In the genomic region with DNA sequence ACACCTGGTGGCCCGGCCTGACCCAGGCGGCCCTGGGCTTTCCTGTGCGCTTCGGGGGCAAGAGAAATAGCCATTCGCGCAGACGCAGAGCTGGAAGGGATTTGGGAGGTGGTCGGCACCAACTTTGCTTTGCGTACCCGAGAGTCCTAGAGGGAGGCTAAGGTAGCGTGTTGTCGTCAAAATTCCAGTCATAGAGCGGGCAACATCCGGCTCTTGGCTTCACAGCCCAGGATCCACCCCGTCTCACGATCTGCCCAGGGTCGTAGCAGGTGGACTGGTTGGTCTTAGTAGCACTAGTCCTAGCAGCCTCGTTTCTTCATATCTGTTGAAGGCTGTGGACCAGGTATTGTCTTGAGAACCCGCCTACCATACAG, we compare ENCODE assay signal across 8 mouse cellular contexts. TPM values are rescaled to one million over a fixed set of nuclear protein-coding genes. Genes with fewer than 3 reads are reported as not detected.
DNase-seq lines count a peak whose midpoint lies in the region; ATAC-seq and TF ChIP-seq lines count a peak whose summit lies in the region.

No protein-coding gene starts in this region.

- peak overlapping the region; percentile 86 for H3K4me3 ChIP-seq in spleen, adult 2 months (ENCODE audit: extremely low read depth, insufficient read depth, insufficient read length)
- peak overlapping the region; percentile 99 for H3K4me3 ChIP-seq in hindbrain, embryonic 11.5 days (ENCODE audit: low read depth, low read length)
- peak overlapping the region; percentile 96 for H3K4me3 ChIP-seq in lung, embryonic 16.5 days (ENCODE audit: low read length)
- peak overlapping the region; percentile 99 for H3K4me3 ChIP-seq in stomach, embryonic 15.5 days (replicated peaks)

- H3K4me1 ChIP-seq in spleen, adult 2 months (ENCODE audit: control insufficient read depth, insufficient read depth, insufficient read length), result 0 out of 2 replicates have a peak, but pooled peaks cover 2% of the 10 kb centered on the region
- H3K4me1 ChIP-seq in hindbrain, embryonic 11.5 days (replicated peaks; ENCODE audit: control insufficient read depth, insufficient read depth, low read length), result peaks cover 3% of the 10 kb centered on the region; the same call in 1 of the 2 replicates
- H3K4me1 ChIP-seq in lung, embryonic 16.5 days (replicated peaks; ENCODE audit: control insufficient read depth, insufficient read depth, low read length), result peaks cover 9% of the 10 kb centered on the region
- peaks cover 6% of the 10 kb centered on the region; the same call in 1 of the 2 replicates for H3K4me1 ChIP-seq in stomach, embryonic 15.5 days

- H3K9ac ChIP-seq in hindbrain, embryonic 11.5 days (ENCODE audit: low read depth, low read length), result peak overlapping the region; percentile 95
- peak overlapping the region; percentile 99 for H3K9ac ChIP-seq in lung, embryonic 16.5 days (ENCODE audit: low read length)
- peak overlapping the region; percentile 99 for H3K9ac ChIP-seq in stomach, embryonic 15.5 days

- H3K4me2 ChIP-seq in hindbrain, embryonic 11.5 days (replicated peaks; ENCODE audit: low read depth, low read length), result peak overlapping the region; percentile 64
- H3K4me2 ChIP-seq in lung, embryonic 16.5 days (ENCODE audit: low read depth, low read length), result peak overlapping the region; percentile 84
- peak overlapping the region; percentile 63 for H3K4me2 ChIP-seq in stomach, embryonic 15.5 days

- H3K27me3 ChIP-seq in spleen, adult 2 months (ENCODE audit: control insufficient read depth, insufficient read depth, low read length), result no peaks in the 10 kb centered on the region
- no peaks in the 10 kb centered on the region for H3K27me3 ChIP-seq in hindbrain, embryonic 11.5 days (ENCODE audit: control insufficient read depth, insufficient read depth, low read length)
- H3K27me3 ChIP-seq in lung, embryonic 16.5 days (ENCODE audit: control insufficient read depth, insufficient read depth, low read depth, low read length), result no peaks in the 10 kb centered on the region
- H3K27me3 ChIP-seq in stomach, embryonic 15.5 days (replicated peaks), result no peaks in the 10 kb centered on the region

- WGBS in spleen, adult 2 months, result under 1% methylated on average over 19 of the region's 19 CpGs
- WGBS in hindbrain, embryonic 11.5 days, result 1% methylated on average over 19 of the region's 19 CpGs
- under 1% methylated on average over 19 of the region's 19 CpGs for WGBS in lung, embryonic 16.5 days
- WGBS in stomach, embryonic 15.5 days, result under 1% methylated on average over 19 of the region's 19 CpGs

- no peaks in the 10 kb centered on the region for H3K36me3 ChIP-seq in spleen, adult 2 months (ENCODE audit: control insufficient read depth, insufficient read depth, low read length)
- no peaks in the 10 kb centered on the region for H3K36me3 ChIP-seq in hindbrain, embryonic 11.5 days (ENCODE audit: control insufficient read depth, insufficient read depth, low read length)
- H3K36me3 ChIP-seq in lung, embryonic 16.5 days (ENCODE audit: control insufficient read depth, insufficient read depth, low read length), result no peaks in the 10 kb centered on the region
- no peaks in the 10 kb centered on the region for H3K36me3 ChIP-seq in stomach, embryonic 15.5 days

- TF ChIP-seq CTCF in spleen, adult 2 months (IDR thresholded peaks at IDR 0.05; ENCODE audit: extremely low read depth, insufficient read depth, insufficient read length, insufficient replicate concordance), result no peak

- no peak for TF ChIP-seq POLR2A in spleen, adult 2 months (IDR thresholded peaks at IDR 0.05; ENCODE audit: low read depth, low read length)

- peak in 1 of 2 experiments; percentile 9 for DNase-seq in spleen, adult 2 months (ENCODE audit: low read depth in 1 of 2, low spot score in 2 of 2)
- no peak for DNase-seq in spleen, postnatal 14 days (ENCODE audit: low spot score in 2 of 2)
- no peak for DNase-seq in hindbrain, embryonic 11.5 days (ENCODE audit: low spot score)
- DNase-seq in urinary bladder, postnatal 14 days (ENCODE audit: low spot score), result no peak
- DNase-seq in cerebellum, postnatal 25 days, result no peak

- ATAC-seq in common myeloid progenitor, adult 5-6 weeks (replicated peaks; ENCODE audit: low read depth, poor library complexity, severe bottlenecking), result peak; percentile 13; the same call in 1 of the 2 replicates
- peak; percentile 67 for ATAC-seq in hindbrain, embryonic 11.5 days (ENCODE audit: low FRiP score)
- ATAC-seq in lung, embryonic 16.5 days (ENCODE audit: low read depth), result peak; percentile 55
- ATAC-seq in stomach, embryonic 15.5 days (ENCODE audit: insufficient read depth, low FRiP score, low read depth), result peak; percentile 45; the same call in 1 of the 2 replicates

- peak overlapping the region; percentile 48 for H3K27ac ChIP-seq in spleen, adult 2 months (ENCODE audit: insufficient read depth, low read length)
- peak overlapping the region; percentile 75; the same call in 1 of the 2 replicates for H3K27ac ChIP-seq in hindbrain, embryonic 11.5 days (ENCODE audit: low read depth, low read length)
- H3K27ac ChIP-seq in lung, embryonic 16.5 days (ENCODE audit: low read length), result peak overlapping the region; percentile 80
- H3K27ac ChIP-seq in stomach, embryonic 15.5 days, result peak overlapping the region; percentile 72

- H3K9me3 ChIP-seq in hindbrain, embryonic 11.5 days (ENCODE audit: control insufficient read depth, low read length), result no peaks in the 10 kb centered on the region
- no peaks in the 10 kb centered on the region for H3K9me3 ChIP-seq in lung, embryonic 16.5 days (ENCODE audit: control insufficient read depth, low read length)
- H3K9me3 ChIP-seq in stomach, embryonic 15.5 days, result no peaks in the 10 kb centered on the region

RNA-seq across cellular contexts. Expression of a gene that starts 0.5 kb away (rescaled TPM):
- polyA plus RNA-seq in spleen, adult 2 months (2012; rRNA removed), result 9.9 and 12.2 TPM in 2 replicates
- total RNA-seq in common myeloid progenitor, adult 5-6 weeks (2017), result 12.5 and 48.2 TPM in 2 replicates
- 56.2 and 57.9 TPM in 2 replicates for polyA plus RNA-seq in hindbrain, embryonic 11.5 days (2014; fragmentation: Nextera tagmentation; extraction: Ambion mirVana)
- polyA plus RNA-seq in lung, embryonic 16.5 days (2015; fragmentation: Nextera tagmentation; extraction: Ambion mirVana), result 66.4 and 77.4 TPM in 2 replicates
- 69.0 and 76.9 TPM in 2 replicates for polyA plus RNA-seq in stomach, embryonic 15.5 days (2015; fragmentation: Nextera tagmentation; extraction: Ambion mirVana)

RNA-seq across cellular contexts. Expression of a gene that starts 37.8 kb away (rescaled TPM):
- polyA plus RNA-seq in spleen, adult 2 months (2012; rRNA removed), result 1.3 and 3.8 TPM in 2 replicates
- total RNA-seq in common myeloid progenitor, adult 5-6 weeks (2017), result 0.27 TPM in 1 of 2 replicates, not detected in the other
- polyA plus RNA-seq in hindbrain, embryonic 11.5 days (2014; fragmentation: Nextera tagmentation; extraction: Ambion mirVana), result 0.76 and 1.0 TPM in 2 replicates
- polyA plus RNA-seq in lung, embryonic 16.5 days (2015; fragmentation: Nextera tagmentation; extraction: Ambion mirVana), result 0.63 and 0.93 TPM in 2 replicates
- 0.26 and 0.34 TPM in 2 replicates for polyA plus RNA-seq in stomach, embryonic 15.5 days (2015; fragmentation: Nextera tagmentation; extraction: Ambion mirVana)

Comparison
In these comparisons a context has a peak if more than half of its experiments do, and no peak if none do; other contexts are left out.
1. ATAC-seq: peak in every context shown above with its lines; median percentile 67 in hindbrain, embryonic 11.5 days; 55 in lung, embryonic 16.5 days; 45 in stomach, embryonic 15.5 days; 13 in common myeloid progenitor, adult 5-6 weeks.